Mouse (Mus musculus) ES-Bruce4 (cell line): Measurements from ENCODE around the gene Mlx. TPM values are rescaled to one million over a fixed set of nuclear protein-coding genes. Genes with fewer than 3 reads are reported as not detected.

Experiments used
- H3K27ac ChIP-seq: 2 replicates; pipeline ENCODE4 v1.5.1; 2012; ENCODE audit warnings: low read length, inconsistent platforms; ENCODE audit not compliant: insufficient read depth
- H3K27me3 ChIP-seq: 2 replicates; pipeline ENCODE4 v1.6.1; 2012; ENCODE audit warnings: mild to moderate bottlenecking, low read length, inconsistent platforms; ENCODE audit not compliant: control insufficient read depth, poor library complexity, insufficient read depth, severe bottlenecking
- H3K36me3 ChIP-seq: 2 replicates; pipeline ENCODE4 v1.6.1; 2012; ENCODE audit warnings: inconsistent platforms, mild to moderate bottlenecking, low read length, moderate library complexity; ENCODE audit not compliant: control insufficient read depth, poor library complexity, insufficient read depth, severe bottlenecking
- H3K4me1 ChIP-seq: one replicate; pipeline ENCODE4 v1.8.1; 2011; ENCODE audit warnings: low read length; ENCODE audit not compliant: control insufficient read depth, insufficient read depth
- H3K4me3 ChIP-seq: 2 replicates; pipeline ENCODE4 v1.5.1; 2011; ENCODE audit warnings: low read depth, mild to moderate bottlenecking, low read length
- H3K9ac ChIP-seq: 2 replicates; pipeline ENCODE4 v1.6.1; 2012; ENCODE audit warnings: low read depth, mild to moderate bottlenecking, inconsistent platforms; ENCODE audit not compliant: poor library complexity, severe bottlenecking
- H3K9me3 ChIP-seq: replicated peaks from 2 replicates; pipeline ENCODE4 v1.6.1; 2012; ENCODE audit warnings: mild to moderate bottlenecking, low read length, inconsistent platforms; ENCODE audit not compliant: control insufficient read depth, poor library complexity, insufficient read depth, severe bottlenecking
- CTCF ChIP-seq: IDR thresholded peaks from one replicate; pipeline ENCODE4 v1.8.1; 2011; ENCODE audit warnings: low read depth, low read length
- EP300 ChIP-seq: IDR thresholded peaks from 2 replicates; pipeline ENCODE4 v1.6.1; 2011; ENCODE audit warnings: low read depth, low read length; ENCODE audit not compliant: insufficient read depth
- POLR2A ChIP-seq: IDR thresholded peaks from one replicate; pipeline ENCODE4 v1.8.1; 2011; ENCODE audit warnings: low read length; ENCODE audit not compliant: insufficient read depth
- polyA plus RNA-seq: library from polyadenylated mRNA; stranded (reverse); fragments of >200 nt; gene quantifications from 2 replicates; pipeline ENCODE4 v1.2.4, GENCODE M21; 2011; ENCODE audit warnings: low read depth; ENCODE audit not compliant: missing spikeins, insufficient read depth, insufficient read length

Gene Mlx
- polyA plus RNA-seq, 1 experiment, result 40.5 TPM

DNA sequence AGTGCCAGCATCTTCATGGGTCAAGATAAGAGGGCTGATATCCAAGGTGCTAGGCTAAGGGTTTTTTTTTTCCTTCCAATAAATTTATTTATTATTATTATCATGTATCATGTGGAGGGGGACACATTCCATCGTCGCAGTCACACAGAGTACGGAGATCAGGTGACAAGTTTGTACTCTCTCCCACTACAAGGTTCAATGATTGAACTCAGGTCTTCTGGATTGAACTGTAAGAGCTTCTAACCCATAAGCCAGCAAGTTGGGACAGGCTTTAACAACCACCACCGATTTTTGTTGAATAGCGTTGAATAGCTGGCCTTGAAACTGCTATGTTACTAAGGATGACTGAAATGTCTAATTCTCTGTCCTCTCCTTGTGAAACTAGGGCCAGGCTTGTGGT lies 6.7 kb upstream of the Mlx start:
- Histone ChIP-seq H3K36me3 (no peaks in the 10 kb centered on the region), H3K27me3 (0 out of 2 replicates have a peak, but pooled peaks cover 2% of the 10 kb centered on the region), H3K9ac (no peak overlapping the region), H3K9me3 (no peaks in the 10 kb centered on the region), H3K27ac (no peak overlapping the region), H3K4me1 (peaks cover 2% of the 10 kb centered on the region), H3K4me3 (no peak overlapping the region)
- no peak for TF ChIP-seq CTCF
- TF ChIP-seq EP300, result no peak
- TF ChIP-seq POLR2A, result no peak

DNA sequence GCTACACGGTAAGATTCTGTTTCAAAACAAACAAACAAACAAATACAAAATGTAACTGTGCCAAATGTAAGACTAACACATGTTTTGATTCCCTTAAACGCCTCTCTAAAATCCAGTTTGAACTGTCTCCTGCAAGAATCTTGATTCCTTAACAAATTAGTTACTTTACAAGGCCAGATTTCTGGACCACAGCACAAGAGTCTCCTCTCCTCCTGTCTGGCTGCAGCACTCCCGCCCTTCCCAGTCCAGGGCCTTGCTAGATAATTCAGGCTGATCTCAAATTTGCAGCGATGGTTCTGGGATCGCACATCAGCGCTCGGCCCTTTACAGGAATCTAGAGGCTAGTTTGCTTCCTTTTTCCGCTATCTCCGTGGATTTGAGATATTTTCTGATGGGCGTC lies 5.4 kb upstream of the Mlx start:
- H3K9me3 ChIP-seq, result no peaks in the 10 kb centered on the region
- H3K27me3 ChIP-seq, result 0 out of 2 replicates have a peak, but pooled peaks cover 2% of the 10 kb centered on the region
- TF ChIP-seq CTCF (no peak), POLR2A (no peak), EP300 (no peak)
- H3K27ac ChIP-seq, result no peak overlapping the region
- no peaks in the 10 kb centered on the region for H3K36me3 ChIP-seq
- H3K4me1 ChIP-seq, result peaks cover 3% of the 10 kb centered on the region
- H3K9ac ChIP-seq, result peak overlapping the region; percentile 75
- H3K4me3 ChIP-seq, result peak overlapping the region; percentile 85; the same call in 1 of the 2 replicates

DNA sequence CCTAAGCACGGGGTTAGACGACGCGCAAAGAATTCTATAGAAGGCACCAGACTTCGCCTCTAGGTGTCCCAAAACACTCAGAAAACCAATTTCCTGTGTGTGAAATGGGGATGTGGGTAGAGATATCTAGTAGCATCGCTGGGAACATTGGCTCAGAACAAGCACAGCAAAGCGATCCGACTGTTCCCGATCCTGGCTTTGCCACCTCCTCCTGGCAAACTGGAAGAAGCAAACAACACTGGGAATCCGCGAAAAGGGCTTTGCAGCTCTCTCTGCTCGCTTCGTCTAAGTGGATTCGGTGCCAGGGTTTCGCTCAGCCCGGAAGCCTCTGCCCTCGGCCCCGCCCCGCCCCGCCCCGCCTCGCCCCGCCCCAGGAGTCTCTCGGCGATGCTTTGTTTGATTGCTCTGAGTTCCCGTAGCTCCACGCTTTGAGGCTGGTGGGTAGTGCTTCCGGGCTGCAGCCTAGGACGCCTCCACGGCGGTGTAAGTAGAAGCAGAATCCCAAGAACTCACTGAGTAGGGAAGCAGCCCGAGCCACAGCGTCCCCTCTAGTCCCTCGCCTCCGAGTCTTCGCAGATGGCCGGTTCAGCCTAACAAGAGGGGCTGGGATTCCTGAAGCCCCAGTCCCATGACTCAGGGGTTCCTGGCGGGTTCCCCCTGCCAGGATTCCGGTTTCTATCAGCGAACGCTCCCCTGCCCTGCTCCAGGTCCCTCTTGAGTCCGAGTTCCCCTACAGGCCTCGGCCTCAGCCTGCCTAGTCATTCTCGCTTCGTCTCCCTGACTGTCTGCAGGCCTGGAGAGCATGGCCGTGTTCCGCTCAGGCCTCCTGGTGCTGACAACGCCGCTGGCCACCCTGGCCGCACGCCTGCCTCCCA lies 4.6 kb upstream of the Mlx start, which contains the start of gene Coasy:
Gene Coasy (plus strand): TSS at position 358 of the 875 bp plus-strand sequence.
- 0 out of 2 replicates have a peak within 1 kb of the TSS, but pooled peaks have one; percentile 11 for H3K27ac ChIP-seq
- H3K4me1 ChIP-seq, result peaks cover 3% of the 10 kb centered on the region

DNA sequence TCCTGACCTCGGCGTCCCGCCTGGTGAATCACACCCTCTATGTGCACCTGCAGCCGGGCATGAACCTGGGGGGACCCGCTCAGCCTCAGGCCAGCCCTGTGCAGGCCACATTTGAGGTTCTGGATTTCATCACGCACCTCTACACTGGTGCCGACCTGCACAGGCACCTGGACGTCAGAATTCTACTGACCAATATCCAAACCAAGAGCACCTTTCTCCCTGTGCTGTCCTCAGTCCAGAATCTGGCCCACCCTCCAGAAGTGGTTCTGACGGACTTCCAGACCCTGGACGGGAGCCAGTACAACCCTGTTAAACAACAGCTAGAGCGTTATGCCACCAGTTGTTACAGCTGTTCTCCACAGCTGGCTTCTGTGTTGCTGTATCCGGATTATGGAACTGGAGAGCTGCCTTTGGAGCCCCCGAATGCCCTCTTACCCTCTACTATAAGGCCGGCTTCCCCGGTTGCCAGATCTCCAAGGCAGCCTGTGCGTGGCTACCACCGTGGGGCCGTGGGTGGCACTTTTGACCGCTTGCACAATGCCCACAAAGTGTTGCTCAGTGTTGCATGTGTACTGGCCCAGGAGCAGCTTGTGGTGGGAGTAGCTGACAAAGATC lies 3.9 kb upstream of the Mlx start:
- Histone ChIP-seq H3K36me3 (no peaks in the 10 kb centered on the region), H3K4me3 (peak overlapping the region; percentile 81), H3K9ac (peak overlapping the region; percentile 75), H3K9me3 (no peaks in the 10 kb centered on the region), H3K27me3 (0 out of 2 replicates have a peak, but pooled peaks cover 2% of the 10 kb centered on the region), H3K4me1 (peaks cover 3% of the 10 kb centered on the region), H3K27ac (no peak overlapping the region)
- TF ChIP-seq POLR2A, result no peak
- no peak for TF ChIP-seq EP300
- no peak for TF ChIP-seq CTCF

More for the DNA sequence above, 4.6 kb upstream of the Mlx start, which contains the start of gene Coasy:
- H3K9me3 ChIP-seq, result no peaks in the 10 kb centered on the region
- peak within 1 kb of the TSS; percentile 85 for H3K4me3 ChIP-seq
- H3K36me3 ChIP-seq, result no peaks in the 10 kb centered on the region
- H3K9ac ChIP-seq, result peak within 1 kb of the TSS; percentile 75
- TF ChIP-seq POLR2A, result peak; percentile 52
- TF ChIP-seq EP300, result no peak
- H3K27me3 ChIP-seq, result 0 out of 2 replicates have a peak, but pooled peaks cover 2% of the 10 kb centered on the region

DNA sequence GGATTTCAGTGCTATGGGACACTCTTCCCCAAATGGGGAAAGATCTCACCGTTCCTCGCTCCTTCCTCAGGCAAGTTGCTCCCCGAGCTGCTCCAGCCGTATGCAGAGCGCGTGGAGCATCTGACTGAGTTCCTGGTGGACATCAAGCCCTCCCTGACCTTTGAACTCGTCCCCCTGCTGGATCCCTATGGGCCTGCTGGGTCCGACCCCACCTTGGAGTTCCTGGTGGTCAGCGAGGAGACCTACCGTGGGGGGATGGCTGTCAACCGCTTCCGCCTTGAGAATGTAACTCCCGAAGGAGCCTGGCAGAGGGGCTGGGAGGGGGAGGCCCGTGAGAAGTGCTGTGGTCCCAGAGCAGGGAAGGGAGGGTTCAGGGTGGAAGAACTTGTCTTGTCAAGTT lies 2.8 kb upstream of the Mlx start:
- no peak overlapping the region for H3K27ac ChIP-seq
- H3K36me3 ChIP-seq, result peaks cover 5% of the 10 kb centered on the region; the same call in 1 of the 2 replicates
- no peak overlapping the region for H3K4me3 ChIP-seq
- H3K4me1 ChIP-seq, result peaks cover 3% of the 10 kb centered on the region
- no peaks in the 10 kb centered on the region for H3K9me3 ChIP-seq
- TF ChIP-seq EP300 (no peak), CTCF (no peak), POLR2A (no peak)
- H3K27me3 ChIP-seq, result 0 out of 2 replicates have a peak, but pooled peaks cover 2% of the 10 kb centered on the region
- no peak overlapping the region for H3K9ac ChIP-seq

DNA sequence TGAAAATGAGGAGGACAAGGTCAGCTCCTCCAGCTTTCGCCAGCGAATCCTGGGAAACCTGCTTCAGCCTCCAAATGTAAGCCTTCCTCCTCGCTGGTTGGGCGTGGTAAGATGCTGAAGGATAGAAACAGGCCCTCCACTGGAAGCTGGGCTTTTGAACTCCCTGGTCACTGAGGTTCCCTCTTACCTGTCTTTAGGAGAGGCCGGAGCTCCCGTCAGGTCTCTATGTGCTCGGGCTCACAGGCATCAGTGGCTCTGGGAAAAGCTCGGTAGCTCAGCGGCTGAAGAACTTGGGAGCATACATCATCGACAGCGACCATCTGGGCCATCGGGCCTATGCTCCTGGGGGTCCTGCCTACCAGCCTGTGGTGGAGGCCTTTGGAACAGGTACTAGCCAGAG lies 2.3 kb upstream of the Mlx start:
- Histone ChIP-seq H3K4me3 (no peak overlapping the region), H3K36me3 (peaks cover 10% of the 10 kb centered on the region), H3K9ac (no peak overlapping the region), H3K9me3 (no peaks in the 10 kb centered on the region), H3K27ac (no peak overlapping the region), H3K4me1 (peaks cover 3% of the 10 kb centered on the region), H3K27me3 (0 out of 2 replicates have a peak, but pooled peaks cover 2% of the 10 kb centered on the region)
- TF ChIP-seq CTCF (no peak), EP300 (no peak), POLR2A (no peak)
